Mouse (Mus musculus) heart, embryonic 11.5 days (tissue): ENCODE results near the gene Myh10. TPM values are rescaled to one million over a fixed set of nuclear protein-coding genes. Genes with fewer than 3 reads are reported as not detected.
A peak's percentile ranks its signal among the peaks of the same experiment; 100 is the strongest.

Experiments
- ATAC-seq: fragments of 200-750 bp; cut with Nextera tagmentation; replicated peaks from 2 replicates; pipeline ENCODE4 v1.8.0; 2017; ENCODE audit warnings: moderate library complexity; ENCODE audit not compliant: insufficient number of reproducible peaks, low FRiP score, low TSS enrichment
- H3K27ac ChIP-seq: fragments of 300-500 bp; sonication (generic); 2 replicates; pipeline ENCODE4 v1.5.1; 2014; ENCODE audit warnings: mild to moderate bottlenecking, low read depth, low read length
- H3K27me3 ChIP-seq: fragments of 300-500 bp; sonication (generic); 2 replicates; pipeline ENCODE4 v1.6.1; 2014; ENCODE audit warnings: mild to moderate bottlenecking, low read length, mixed read lengths; ENCODE audit not compliant: control insufficient read depth, insufficient read depth
- H3K36me3 ChIP-seq: fragments of 300-500 bp; sonication (generic); 2 replicates; pipeline ENCODE4 v1.6.1; 2014; ENCODE audit warnings: mild to moderate bottlenecking, low read length, moderate library complexity, mixed read lengths; ENCODE audit not compliant: control insufficient read depth, insufficient read depth
- H3K4me1 ChIP-seq: fragments of 300-500 bp; sonication (generic); 2 replicates; pipeline ENCODE4 v1.6.1; 2014; ENCODE audit warnings: low read length; ENCODE audit not compliant: control insufficient read depth, insufficient read depth
- H3K4me2 ChIP-seq: fragments of 300-500 bp; sonication (generic); 2 replicates; pipeline ENCODE4 v1.6.1; 2014; ENCODE audit warnings: mild to moderate bottlenecking, moderate library complexity
- H3K4me3 ChIP-seq: fragments of 300-500 bp; sonication (generic); 2 replicates; pipeline ENCODE4 v1.5.1; 2014; ENCODE audit warnings: low read depth, low read length
- H3K9ac ChIP-seq: fragments of 300-500 bp; sonication (generic); 2 replicates; pipeline ENCODE4 v1.6.1; 2014; ENCODE audit warnings: mild to moderate bottlenecking, low read depth, low read length, moderate library complexity
- H3K9me3 ChIP-seq: fragments of 300-500 bp; sonication (generic); replicated peaks from 2 replicates; pipeline ENCODE4 v1.6.1; 2016; ENCODE audit warnings: low read length; ENCODE audit not compliant: control insufficient read depth
- WGBS: fragments of 180-500 bp; shearing (Covaris S2); extraction: QIAGEN DNeasy Blood & Tissue Kit; methylation state at CpG from one replicate; pipeline ENCODE4 v1.1.7; 2014; ENCODE audit not compliant: insufficient replicate concordance; 5-methylcytosine and 5-hydroxymethylcytosine counted together
- polyA plus RNA-seq: library from polyadenylated mRNA; unstranded; fragments of >200 nt; fragmentation: Nextera tagmentation; extraction: Ambion mirVana; gene quantifications from 2 replicates; pipeline ENCODE4 v1.2.1, GENCODE M21; 2014

Myh10 gene
- polyA plus RNA-seq, 1 experiment from 2014 or later: 150 TPM

DNA sequence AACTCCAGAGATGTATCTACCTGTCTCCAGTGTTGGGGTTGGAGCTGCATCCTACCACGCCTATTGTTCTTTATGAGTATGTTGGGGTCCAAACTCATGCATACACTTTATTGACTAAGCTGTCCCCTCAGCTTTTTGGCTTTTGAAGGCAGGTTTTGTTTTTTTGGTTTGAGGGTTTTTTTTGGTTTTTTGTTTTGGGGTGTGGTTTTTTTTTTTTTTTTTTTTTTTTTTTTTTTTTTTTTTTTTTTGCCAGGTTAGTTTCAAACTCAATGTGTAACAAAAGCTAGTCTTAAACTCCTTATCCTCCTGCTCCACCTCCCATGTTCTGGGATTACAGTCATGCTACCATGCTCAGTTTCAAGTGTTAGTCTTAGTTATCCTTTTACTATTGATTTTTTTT is 12.9 kb downstream of the Myh10 start:
- ATAC-seq: no peak
- H3K4me1 ChIP-seq: peaks cover 10% of the 10 kb centered on the region
- H3K27ac ChIP-seq: no peak overlapping the region
- peaks cover 53% of the 10 kb centered on the region for H3K36me3 ChIP-seq
- H3K9me3 ChIP-seq: no peaks in the 10 kb centered on the region; the same call in 1 of the 2 replicates
- H3K4me3 ChIP-seq: no peak overlapping the region
- WGBS: 87% methylated on average over 1 of the region's 1 CpGs
- no peaks in the 10 kb centered on the region for H3K27me3 ChIP-seq
- H3K4me2 ChIP-seq: no peak overlapping the region
- no peak overlapping the region for H3K9ac ChIP-seq

DNA sequence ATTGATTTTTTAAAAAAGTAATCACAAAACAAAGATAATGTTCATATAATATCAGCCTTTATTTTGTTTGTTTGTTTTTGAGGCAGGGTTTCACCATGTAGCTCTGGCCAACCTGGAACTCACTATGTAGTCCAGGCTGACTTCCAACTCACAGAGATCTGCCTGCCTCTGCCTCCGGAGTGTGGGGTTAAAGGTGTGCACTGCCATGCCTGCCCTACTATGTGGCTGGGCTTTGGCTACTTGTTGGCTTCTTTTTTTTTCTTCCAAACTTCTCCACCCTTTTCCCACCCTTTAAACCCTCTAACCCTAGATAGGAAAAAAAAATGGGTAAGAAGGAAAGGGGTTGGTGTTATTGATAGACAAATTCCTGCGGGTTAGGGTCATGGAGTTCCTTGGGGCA is 13.5 kb downstream of the Myh10 start:
- WGBS: 92% methylated on average over 2 of the region's 2 CpGs
- Histone ChIP-seq H3K4me1 (peaks cover 10% of the 10 kb centered on the region), H3K36me3 (peaks cover 47% of the 10 kb centered on the region), H3K4me3 (no peak overlapping the region), H3K27me3 (no peaks in the 10 kb centered on the region), H3K9me3 (no peaks in the 10 kb centered on the region; the same call in 1 of the 2 replicates), H3K27ac (no peak overlapping the region), H3K9ac (no peak overlapping the region), H3K4me2 (no peak overlapping the region)
- no peak for ATAC-seq

DNA sequence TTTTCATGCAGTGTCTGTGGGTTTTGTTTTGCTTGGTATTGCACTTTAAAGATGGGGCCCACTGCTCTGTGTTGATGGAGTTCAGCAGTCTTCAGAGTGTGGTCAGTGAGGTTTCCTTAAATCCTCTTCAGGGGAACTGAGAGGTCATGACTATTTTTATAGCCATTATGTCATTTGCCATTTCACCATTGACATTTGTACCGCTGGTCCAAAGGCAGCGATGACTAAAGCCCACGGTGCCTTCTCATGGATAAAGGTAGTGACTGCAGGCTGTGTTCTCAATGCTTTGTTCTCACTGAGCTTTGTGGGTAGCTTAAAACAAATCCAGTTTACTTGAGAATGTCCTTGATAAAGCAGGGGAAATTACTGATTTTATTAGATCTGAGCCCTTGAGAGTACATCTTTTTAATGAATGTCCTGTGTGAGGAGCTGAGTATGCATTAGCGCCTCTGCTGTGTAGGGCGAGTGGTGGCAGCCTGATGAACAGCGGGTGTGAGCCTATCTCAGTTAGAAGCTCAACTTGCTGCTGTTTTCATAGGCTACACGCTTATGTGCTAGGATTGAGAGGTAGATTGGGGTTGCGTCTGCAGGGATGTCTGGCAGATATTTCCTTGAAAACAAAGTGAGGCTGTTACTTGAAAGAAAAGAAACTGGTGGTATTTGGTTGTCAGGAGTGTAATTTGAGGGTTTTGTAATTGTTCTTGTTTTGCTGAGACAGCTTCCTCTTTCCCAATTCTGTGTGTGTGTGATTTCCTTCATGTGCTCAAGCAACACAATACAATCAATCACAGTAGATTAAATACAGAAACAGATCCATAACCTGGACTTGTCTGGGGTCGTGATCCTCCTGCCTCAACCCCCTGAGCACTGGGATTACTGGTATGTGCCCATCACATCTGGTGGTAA is 15.4 kb downstream of the Myh10 start:
- peak overlapping the region; percentile 0; the same call in 1 of the 2 replicates for H3K4me2 ChIP-seq
- 51% methylated on average over 9 of the region's 9 CpGs for WGBS
- no peaks in the 10 kb centered on the region for H3K27me3 ChIP-seq
- peak overlapping the region; percentile 57; the same call in 1 of the 2 replicates for H3K27ac ChIP-seq
- ATAC-seq: no peak
- H3K36me3 ChIP-seq: peaks cover 30% of the 10 kb centered on the region
- peaks cover 10% of the 10 kb centered on the region for H3K4me1 ChIP-seq
- H3K4me3 ChIP-seq: no peak overlapping the region
- no peak overlapping the region for H3K9ac ChIP-seq
- H3K9me3 ChIP-seq: no peaks in the 10 kb centered on the region

DNA sequence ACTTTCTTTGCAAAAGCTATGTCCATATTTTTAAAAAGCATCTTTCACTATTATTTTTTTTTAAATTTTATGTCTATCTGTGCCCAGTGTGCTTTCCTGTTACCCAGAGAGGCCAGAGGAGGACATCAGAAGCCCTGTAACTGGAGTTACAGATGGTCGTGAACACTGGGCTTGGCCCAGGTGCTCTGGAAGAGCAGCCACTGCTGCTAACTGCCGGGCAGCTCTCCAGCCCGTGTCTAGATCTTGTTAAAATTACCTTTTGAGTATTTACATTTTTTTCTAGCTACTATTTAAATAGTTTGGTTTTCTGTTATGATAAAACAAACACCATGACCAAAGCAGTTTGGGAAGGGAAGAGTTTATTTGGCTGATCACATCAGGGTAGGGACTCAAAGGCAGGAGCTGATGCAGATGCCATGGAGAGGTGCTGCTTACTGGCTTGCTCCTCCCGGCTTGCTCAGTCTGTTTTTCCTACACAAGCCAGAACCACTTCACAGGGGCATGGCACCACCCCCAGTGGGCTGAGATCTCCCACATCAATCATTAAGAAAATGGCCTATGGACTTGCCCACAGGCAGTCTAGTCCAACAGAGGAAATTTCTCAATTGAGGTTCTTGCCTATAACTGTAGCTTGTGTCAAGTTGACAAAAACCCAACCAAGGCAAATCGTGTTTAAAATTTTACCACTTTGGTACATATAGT is 16.7 kb downstream of the Myh10 start:
- WGBS: 85% methylated on average over 5 of the region's 5 CpGs
- Histone ChIP-seq H3K4me2 (no peak overlapping the region), H3K9ac (no peak overlapping the region), H3K36me3 (peaks cover 18% of the 10 kb centered on the region), H3K27me3 (no peaks in the 10 kb centered on the region), H3K27ac (no peak overlapping the region), H3K4me1 (peaks cover 10% of the 10 kb centered on the region), H3K4me3 (no peak overlapping the region), H3K9me3 (no peaks in the 10 kb centered on the region)
- no peak for ATAC-seq

DNA sequence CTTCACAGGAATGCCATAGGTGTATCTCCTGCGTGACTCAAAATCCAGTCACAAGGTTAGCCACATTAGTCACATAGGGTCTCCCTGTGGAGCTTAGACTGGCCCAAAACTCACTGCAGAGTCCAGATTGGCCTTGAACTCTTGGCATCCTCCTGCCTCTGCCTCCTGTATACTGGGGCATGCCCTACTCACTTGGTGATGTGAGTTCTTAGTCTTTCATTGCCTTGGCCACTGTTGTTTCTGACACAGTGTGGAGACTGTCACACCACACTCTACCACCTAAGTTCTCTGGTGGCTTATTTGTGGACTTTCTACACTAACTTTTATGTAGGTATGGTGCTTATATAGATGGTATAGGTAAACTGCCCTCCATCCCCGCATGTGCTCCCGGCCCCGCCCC is 24.8 kb downstream of the Myh10 start:
- 87% methylated on average over 4 of the region's 4 CpGs for WGBS
- Histone ChIP-seq H3K9ac (no peak overlapping the region), H3K4me3 (no peak overlapping the region), H3K9me3 (no peaks in the 10 kb centered on the region), H3K4me2 (no peak overlapping the region), H3K27ac (no peak overlapping the region), H3K27me3 (no peaks in the 10 kb centered on the region), H3K4me1 (no peaks in the 10 kb centered on the region; the same call in 1 of the 2 replicates), H3K36me3 (peaks cover 15% of the 10 kb centered on the region; the same call in 1 of the 2 replicates)
- no peak for ATAC-seq

DNA sequence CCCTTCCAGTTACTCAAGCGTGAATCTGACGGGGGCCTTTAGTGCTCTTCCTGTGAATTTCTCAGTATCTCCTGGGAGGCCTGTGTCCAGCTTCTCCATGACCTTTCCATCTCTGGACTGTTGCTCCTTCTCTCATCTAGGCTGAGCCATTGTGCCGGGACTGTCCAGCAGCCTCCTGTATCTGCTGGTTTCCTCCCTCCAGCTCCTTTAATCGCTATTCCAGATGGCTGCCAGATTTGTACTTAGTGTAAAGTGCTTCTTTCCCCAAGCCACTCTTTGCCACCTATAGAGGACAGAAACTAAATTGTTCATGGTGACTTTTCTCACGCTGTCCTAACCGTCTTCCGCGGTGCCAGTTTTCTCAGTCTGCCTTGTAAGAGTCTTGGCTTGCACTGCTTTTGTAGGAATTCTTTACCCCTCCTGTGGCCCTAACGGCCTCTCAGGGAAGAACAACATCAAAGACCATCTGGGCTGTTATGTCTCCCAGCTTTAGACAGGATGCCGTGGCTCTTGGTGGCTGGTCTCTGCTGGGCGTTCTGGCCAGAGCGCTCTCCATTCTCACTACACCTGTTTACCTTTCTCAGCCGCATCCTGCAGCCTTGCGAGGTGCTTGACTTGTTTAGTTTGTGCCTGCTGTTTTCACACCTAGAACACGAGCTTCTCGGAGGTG is 25.9 kb downstream of the Myh10 start:
- H3K9me3 ChIP-seq: no peaks in the 10 kb centered on the region
- no peak overlapping the region for H3K27ac ChIP-seq
- ATAC-seq: no peak
- H3K27me3 ChIP-seq: no peaks in the 10 kb centered on the region
- no peak overlapping the region for H3K4me2 ChIP-seq
- peaks cover 20% of the 10 kb centered on the region for H3K36me3 ChIP-seq
- no peak overlapping the region for H3K9ac ChIP-seq
- H3K4me3 ChIP-seq: no peak overlapping the region
- 68% methylated on average over 16 of the region's 16 CpGs for WGBS
- no peaks in the 10 kb centered on the region; the same call in 1 of the 2 replicates for H3K4me1 ChIP-seq

DNA sequence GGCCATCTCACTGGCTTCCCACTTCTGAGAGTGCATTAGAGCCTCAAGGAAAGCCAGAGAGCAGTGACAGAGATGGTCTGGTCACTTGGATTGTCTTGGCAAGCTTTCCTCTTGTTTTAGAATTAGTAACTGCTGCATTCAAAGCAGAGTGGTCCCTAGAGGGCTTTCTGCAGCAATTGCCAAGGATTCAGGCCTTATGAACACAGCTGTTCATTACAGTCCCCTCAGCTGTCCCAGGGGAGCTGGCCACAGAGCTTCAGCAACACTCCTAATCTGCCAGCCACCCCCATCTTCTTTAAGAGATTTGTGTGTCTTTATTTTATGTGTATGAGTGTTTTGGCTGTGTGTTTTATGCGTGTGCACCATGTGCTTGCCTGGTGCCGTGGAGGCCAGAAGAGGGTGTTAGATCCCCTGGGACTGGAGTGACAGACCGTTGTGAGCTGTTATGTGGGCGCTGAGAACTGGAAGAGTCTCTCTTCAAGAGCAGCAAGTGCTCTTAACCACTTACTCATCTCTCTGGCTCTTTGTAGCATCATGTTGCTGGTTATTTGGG is 27.8 kb downstream of the Myh10 start:
- Histone ChIP-seq H3K4me1 (no peaks in the 10 kb centered on the region; the same call in 1 of the 2 replicates), H3K9me3 (no peaks in the 10 kb centered on the region), H3K27ac (no peak overlapping the region), H3K27me3 (no peaks in the 10 kb centered on the region), H3K36me3 (peaks cover 24% of the 10 kb centered on the region), H3K9ac (no peak overlapping the region), H3K4me3 (no peak overlapping the region), H3K4me2 (no peak overlapping the region)
- WGBS: 90% methylated on average over 4 of the region's 4 CpGs
- ATAC-seq: no peak

DNA sequence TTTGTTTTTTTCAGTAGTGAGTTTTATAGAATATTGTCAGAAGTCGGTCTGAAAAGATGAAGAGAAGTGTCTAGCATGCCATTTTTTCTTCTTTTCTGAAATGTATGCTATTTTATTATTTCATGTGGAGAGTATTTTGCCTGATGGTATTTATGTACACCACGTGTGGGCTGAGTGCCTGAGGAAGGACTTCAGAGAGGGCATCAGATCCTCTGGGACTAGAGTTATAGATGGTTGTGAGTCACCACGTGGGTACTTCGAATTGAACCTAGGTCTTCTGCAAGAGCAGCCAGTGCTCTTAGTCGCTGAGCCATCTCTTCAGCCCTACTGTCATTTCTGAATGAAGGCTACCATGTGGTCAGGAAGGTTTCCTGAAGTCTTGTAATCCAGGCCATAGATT is 28.4 kb downstream of the Myh10 start:
- H3K27me3 ChIP-seq: no peaks in the 10 kb centered on the region
- no peaks in the 10 kb centered on the region; the same call in 1 of the 2 replicates for H3K4me1 ChIP-seq
- H3K9ac ChIP-seq: no peak overlapping the region
- 84% methylated on average over 5 of the region's 5 CpGs for WGBS
- no peak overlapping the region for H3K4me3 ChIP-seq
- no peak overlapping the region for H3K27ac ChIP-seq
- peaks cover 22% of the 10 kb centered on the region for H3K36me3 ChIP-seq
- no peak for ATAC-seq
- H3K9me3 ChIP-seq: no peaks in the 10 kb centered on the region
- no peak overlapping the region for H3K4me2 ChIP-seq
